In the genomic region with DNA sequence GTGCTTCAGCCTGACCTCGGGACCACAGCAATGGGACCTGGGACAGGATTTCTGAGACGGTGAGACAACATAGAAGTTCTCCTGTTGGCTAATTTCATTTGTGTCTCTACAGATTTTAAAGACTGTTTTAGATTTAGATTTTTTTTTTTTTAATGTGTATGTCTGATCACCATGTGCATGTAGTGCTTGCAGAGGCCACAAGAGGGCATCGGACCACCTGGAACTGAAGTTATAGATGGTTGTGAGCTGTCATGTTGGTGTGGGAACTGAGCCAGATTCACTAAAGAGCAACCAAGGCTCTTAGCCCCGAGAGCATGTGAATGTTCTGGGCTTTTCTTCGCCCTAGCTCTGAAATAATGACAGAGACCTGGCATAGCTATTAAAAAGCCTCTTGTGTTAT, we compare ENCODE assay signal across 8 mouse cellular contexts. TPM values are rescaled to one million over a fixed set of nuclear protein-coding genes. Genes with fewer than 3 reads are reported as not detected.
DNase-seq lines count a peak whose midpoint lies in the region; ATAC-seq and TF ChIP-seq lines count a peak whose summit lies in the region.

No protein-coding gene starts in this region.

- TF ChIP-seq EP300 in liver, embryonic 14.5 days (IDR thresholded peaks at IDR 0.05; ENCODE audit: low read depth), result no peak

- H3K4me2 ChIP-seq in heart, embryonic 12.5 days, result no peak overlapping the region
- H3K4me2 ChIP-seq in liver, embryonic 14.5 days (ENCODE audit: low read depth), result no peak overlapping the region

- no peaks in the 10 kb centered on the region for H3K9me3 ChIP-seq in heart, embryonic 12.5 days (replicated peaks)
- H3K9me3 ChIP-seq in liver, embryonic 14.5 days (ENCODE audit: control insufficient read depth, low read length), result no peaks in the 10 kb centered on the region

- H3K4me3 ChIP-seq in heart, embryonic 12.5 days, result no peak overlapping the region
- H3K4me3 ChIP-seq in thymus, adult 2 months (ENCODE audit: control insufficient read depth, insufficient read depth, low read length), result no peak overlapping the region
- H3K4me3 ChIP-seq in liver, embryonic 14.5 days (ENCODE audit: insufficient read depth in 1 of 2, low read depth in 2 of 2, low read length in 2 of 2), result no peak overlapping the region

- no peak for TF ChIP-seq CTCF in thymus, adult 2 months (IDR thresholded peaks at IDR 0.05; ENCODE audit: borderline replicate concordance, control insufficient read depth, extremely low read depth, insufficient read depth, low read length, poor library complexity)
- TF ChIP-seq CTCF in liver, embryonic 14.5 days (IDR thresholded peaks at IDR 0.05; ENCODE audit: low read depth), result peak; percentile 79

- peaks cover 4% of the 10 kb centered on the region; the same call in 1 of the 2 replicates for H3K27me3 ChIP-seq in heart, embryonic 12.5 days (replicated peaks)
- H3K27me3 ChIP-seq in thymus, adult 2 months (ENCODE audit: control insufficient read depth, insufficient read depth, low read length), result no peaks in the 10 kb centered on the region
- H3K27me3 ChIP-seq in liver, embryonic 14.5 days (ENCODE audit: control insufficient read depth, insufficient read depth, low read length), result no peaks in the 10 kb centered on the region

- no peak overlapping the region for H3K27ac ChIP-seq in heart, embryonic 12.5 days (ENCODE audit: poor library complexity, severe bottlenecking)
- H3K27ac ChIP-seq in thymus, adult 2 months (ENCODE audit: control insufficient read depth, insufficient read depth, low read length), result no peak overlapping the region
- H3K27ac ChIP-seq in liver, embryonic 14.5 days, result no peak overlapping the region

- ATAC-seq in heart, embryonic 12.5 days (ENCODE audit: insufficient number of reproducible peaks, low FRiP score), result no peak
- no peak for ATAC-seq in liver, embryonic 14.5 days (ENCODE audit: insufficient read depth)

- intact Hi-C loops in heart, postnatal 10 days (cut with DNase I), result loop anchor here (2.0 to 10.0 kb wide), 2 partner anchors 148 to 404 kb away; a partner anchor contains a TSS

- H3K4me1 ChIP-seq in heart, embryonic 12.5 days (replicated peaks), result peaks cover 7% of the 10 kb centered on the region; the same call in 1 of the 2 replicates
- H3K4me1 ChIP-seq in thymus, adult 2 months (replicated peaks; ENCODE audit: control insufficient read depth, insufficient read depth, low read length), result peaks cover 4% of the 10 kb centered on the region; the same call in 1 of the 2 replicates
- peaks cover 0 to 4% of the 10 kb centered on the region in 2 experiments; a peak in 1 of 4 replicates for H3K4me1 ChIP-seq in liver, embryonic 14.5 days (replicated peaks; ENCODE audit: control insufficient read depth in 2 of 2, insufficient read depth in 2 of 2, low read length in 1 of 2)

- DNase-seq in heart, postnatal 10 days, result peak; percentile 53 to 73
- peak; percentile 77 for DNase-seq in thymus, adult 2 months
- DNase-seq in thymus, adult 18-20 months, result no peak
- peak; percentile 54 for DNase-seq in c-Kit-negative CD71-positive TER-119-positive erythroid progenitor cells, embryonic 14.5 days (ENCODE audit: low read depth, low spot score)
- DNase-seq in liver, embryonic 14.5 days (ENCODE audit: low read depth in 3 of 3, low spot score in 3 of 3), result no peak
- peak; percentile 74 to 87 for DNase-seq in spleen, postnatal 4 days (ENCODE audit: low spot score in 2 of 2)
- no peak for DNase-seq in gastrocnemius, adult 18-20 months (ENCODE audit: low spot score)

- H3K36me3 ChIP-seq in heart, embryonic 12.5 days, result no peaks in the 10 kb centered on the region
- no peaks in the 10 kb centered on the region for H3K36me3 ChIP-seq in thymus, adult 2 months (ENCODE audit: control insufficient read depth, insufficient read depth, low read length)
- H3K36me3 ChIP-seq in liver, embryonic 14.5 days (replicated peaks; ENCODE audit: control insufficient read depth, insufficient read depth, low read depth), result no peaks in the 10 kb centered on the region

- TF ChIP-seq POLR2A in thymus, adult 2 months (IDR thresholded peaks at IDR 0.05; ENCODE audit: control insufficient read depth, extremely low read depth, insufficient read depth, low read length, poor library complexity), result no peak

- H3K9ac ChIP-seq in heart, embryonic 12.5 days, result no peak overlapping the region
- H3K9ac ChIP-seq in liver, embryonic 14.5 days (replicated peaks), result no peak overlapping the region

- 42% methylated on average over 5 of the region's 5 CpGs for WGBS in heart, embryonic 12.5 days
- WGBS in thymus, adult 2 months, result 28% methylated on average over 5 of the region's 5 CpGs
- WGBS in liver, embryonic 14.5 days (ENCODE audit: insufficient replicate concordance), result 27% methylated on average over 5 of the region's 5 CpGs

RNA-seq across cellular contexts. Expression of a gene that starts 8.1 kb away (rescaled TPM):
- total RNA-seq in heart, postnatal 10 days (2021), result 100 to 1,000 TPM in 1 of 2 experiments, 10 to 100 TPM in 1; 31.0 to 100 TPM
- polyA plus RNA-seq in heart, embryonic 12.5 days (2016; fragmentation: Nextera tagmentation; extraction: Ambion mirVana), result 14.2 and 16.8 TPM in 2 replicates
- 69.6 and 135 TPM in 2 replicates for polyA plus RNA-seq in thymus, adult 2 months (2012; rRNA removed)
- polyA plus RNA-seq in liver, embryonic 14.5 days (2012; rRNA removed), result 5.4 and 17.2 TPM in 2 replicates
- 12.8 and 13.2 TPM in 2 replicates for polyA plus RNA-seq in liver, embryonic 14.5 days (2014; fragmentation: Nextera tagmentation; extraction: Ambion mirVana)
- total RNA-seq in gastrocnemius, adult 18-20 months (2021), result 100 to 1,000 TPM in 1 of 2 experiments, 10 to 100 TPM in 1; 95.1 to 169 TPM

RNA-seq across cellular contexts. Expression of a gene that starts 9.0 kb away (rescaled TPM):
- total RNA-seq in heart, postnatal 10 days (2021), result 10 to 100 TPM; 37.9 to 40.5 TPM
- 46.6 and 48.3 TPM in 2 replicates for polyA plus RNA-seq in heart, embryonic 12.5 days (2016; fragmentation: Nextera tagmentation; extraction: Ambion mirVana)
- 209 and 215 TPM in 2 replicates for polyA plus RNA-seq in thymus, adult 2 months (2012; rRNA removed)
- 14.6 and 15.1 TPM in 2 replicates for polyA plus RNA-seq in liver, embryonic 14.5 days (2012; rRNA removed)
- 12.3 and 12.4 TPM in 2 replicates for polyA plus RNA-seq in liver, embryonic 14.5 days (2014; fragmentation: Nextera tagmentation; extraction: Ambion mirVana)
- 10 to 100 TPM; 10.4 to 15.0 TPM for total RNA-seq in gastrocnemius, adult 18-20 months (2021)

RNA-seq across cellular contexts. Expression of a gene that starts 19.4 kb away (rescaled TPM):
- 10 to 100 TPM; 21.6 to 23.2 TPM for total RNA-seq in heart, postnatal 10 days (2021)
- polyA plus RNA-seq in heart, embryonic 12.5 days (2016; fragmentation: Nextera tagmentation; extraction: Ambion mirVana), result 10.4 and 11.5 TPM in 2 replicates
- 9.5 and 15.3 TPM in 2 replicates for polyA plus RNA-seq in thymus, adult 2 months (2012; rRNA removed)
- not detected in 2 replicates for polyA plus RNA-seq in liver, embryonic 14.5 days (2012; rRNA removed)
- 0.96 and 2.1 TPM in 2 replicates for polyA plus RNA-seq in liver, embryonic 14.5 days (2014; fragmentation: Nextera tagmentation; extraction: Ambion mirVana)
- 1 to 10 TPM; 8.0 to 9.4 TPM for total RNA-seq in gastrocnemius, adult 18-20 months (2021)

RNA-seq across cellular contexts. Expression of a gene that starts 48.8 kb away (rescaled TPM):
- total RNA-seq in heart, postnatal 10 days (2021), result 100 to 1,000 TPM; 120 to 121 TPM
- 216 and 235 TPM in 2 replicates for polyA plus RNA-seq in heart, embryonic 12.5 days (2016; fragmentation: Nextera tagmentation; extraction: Ambion mirVana)
- polyA plus RNA-seq in thymus, adult 2 months (2012; rRNA removed), result 161 and 174 TPM in 2 replicates
- 75.0 and 75.9 TPM in 2 replicates for polyA plus RNA-seq in liver, embryonic 14.5 days (2012; rRNA removed)
- polyA plus RNA-seq in liver, embryonic 14.5 days (2014; fragmentation: Nextera tagmentation; extraction: Ambion mirVana), result 145 and 158 TPM in 2 replicates
- total RNA-seq in gastrocnemius, adult 18-20 months (2021), result 100 to 1,000 TPM; 175 to 191 TPM

Comparison
In these comparisons a context has a peak if more than half of its experiments do, and no peak if none do; other contexts are left out.
1. DNase-seq: peak in heart, postnatal 10 days (2 of 2), thymus, adult 2 months (single experiment), c-Kit-negative CD71-positive TER-119-positive erythroid progenitor cells, embryonic 14.5 days (single experiment) and spleen, postnatal 4 days (2 of 2); none in thymus, adult 18-20 months (0 of 2), liver, embryonic 14.5 days (0 of 3) and gastrocnemius, adult 18-20 months (single experiment).